Mouse (Mus musculus) gastrocnemius, adult 18-20 months (tissue): ENCODE data around the gene Zbtb20. TPM values are rescaled to one million over a fixed set of nuclear protein-coding genes. Genes with fewer than 3 reads are reported as not detected.
A peak's percentile ranks its signal among the peaks of the same experiment; 100 is the strongest.
"Not testable (repeated sequence)": the region's sequence is repeated elsewhere in the genome, so short reads cannot be mapped to it uniquely, and the experiment has no call there.

Experiments used
- DNase-seq: peaks from one replicate; pipeline ENCODE4 v3.0.0; 2021; ENCODE audit warnings: low spot score
- total RNA-seq, 2 experiments: library from RNA; stranded (reverse); gene quantifications; 2 replicates each; pipeline ENCODE4 v1.2.3; 2021

The Zbtb20 gene
- total RNA-seq, 2 experiments from 2014 or later: 75.4 to 79.3 TPM

- peak; percentile 45 for DNase-seq
Observed at GRCm38 (mm10) chr16:42910016-42910415, 34.3 kb downstream of the Zbtb20 start.

- DNase-seq: peak; percentile 71
Observed at GRCm38 (mm10) chr16:42910716-42911115, 35.0 kb downstream of the Zbtb20 start.

DNA sequence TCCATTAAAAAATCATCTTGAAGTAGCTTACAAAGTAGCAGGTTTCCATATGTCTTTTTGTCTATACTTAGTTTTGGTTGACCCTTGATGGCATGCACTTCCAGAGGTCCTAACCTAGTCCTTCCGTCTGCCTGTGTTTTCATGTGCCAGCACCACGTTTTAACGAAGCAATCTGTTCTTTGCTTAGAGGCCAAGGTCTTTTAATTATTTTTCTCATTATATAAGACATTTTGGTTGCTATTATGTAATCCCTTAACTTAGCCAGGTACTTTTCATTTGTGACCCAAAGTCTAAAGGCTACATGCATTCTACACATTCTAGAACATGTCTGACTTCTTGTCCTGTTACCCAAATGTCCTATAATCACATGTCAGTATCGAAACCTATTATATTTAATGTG is 35.6 kb downstream of the Zbtb20 start:
- no peak for DNase-seq

DNA sequence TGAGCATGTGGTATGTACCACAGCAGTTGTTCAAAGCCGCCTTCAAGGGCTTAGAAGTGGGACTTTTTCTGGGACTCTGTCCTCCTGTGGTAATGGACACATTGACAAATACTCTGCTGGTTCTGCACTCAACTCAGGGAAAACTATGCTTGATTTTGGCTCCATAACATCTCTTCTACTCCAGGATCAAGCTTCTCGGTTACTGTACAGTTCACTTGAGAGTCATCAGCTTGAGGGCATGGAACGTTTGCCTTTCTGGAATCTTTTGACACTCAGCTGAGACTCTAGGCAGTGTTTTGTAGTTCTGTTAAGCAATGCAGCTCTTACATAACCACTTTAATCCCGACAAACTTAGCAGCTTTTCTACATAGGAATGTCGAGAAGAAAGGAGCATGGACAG is 36.1 kb downstream of the Zbtb20 start:
- peak; percentile 32 for DNase-seq

DNA sequence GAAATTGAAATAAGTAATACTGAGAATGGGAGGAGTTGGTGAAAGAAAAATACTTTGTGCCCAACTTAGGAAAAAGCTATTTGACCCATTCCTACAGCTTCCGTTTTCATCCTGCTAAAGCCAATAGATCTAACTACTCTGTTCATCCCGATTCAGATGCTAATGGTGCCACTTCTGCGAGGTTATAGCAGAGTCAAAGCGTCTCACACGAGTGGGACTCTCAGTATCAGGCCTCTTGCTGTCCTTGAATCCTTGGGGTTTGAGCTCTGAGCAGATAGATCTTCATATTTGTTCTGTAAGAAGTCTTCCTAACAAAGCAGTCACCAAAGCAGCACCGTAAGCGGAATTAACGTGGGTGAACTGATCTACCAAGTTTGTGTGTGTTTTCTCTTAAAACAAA is 37.6 kb downstream of the Zbtb20 start:
- DNase-seq: no peak

GRCm38 (mm10) chr16:42914457-42915085 is 38.9 kb downstream of the Zbtb20 start:
- DNase-seq: peak; percentile 70

GRCm38 (mm10) chr16:42919992-42920760 is 44.5 kb downstream of the Zbtb20 start:
- no peak for DNase-seq

GRCm38 (mm10) chr16:42921436-42921835 is 45.8 kb downstream of the Zbtb20 start:
- no peak for DNase-seq

DNA sequence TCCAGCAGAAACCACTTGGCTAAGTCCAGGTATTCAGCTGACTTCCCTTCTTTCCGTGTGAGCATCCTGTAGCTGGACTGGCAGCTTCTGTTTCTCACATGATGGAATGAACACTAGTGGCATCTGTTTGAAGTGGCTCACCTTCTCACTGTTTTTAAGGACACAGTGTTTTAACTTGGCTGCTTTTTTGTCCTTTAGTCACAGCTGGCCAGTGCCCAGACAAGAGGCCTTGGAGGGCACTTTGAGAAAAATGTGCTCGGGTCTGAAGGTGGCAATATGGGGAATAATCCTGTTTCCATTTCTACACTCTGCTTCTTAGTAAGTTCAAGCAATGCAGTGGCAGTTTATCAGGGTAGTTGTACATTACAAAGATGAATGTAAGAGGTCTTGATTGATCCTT is 62.5 kb downstream of the Zbtb20 start:
- DNase-seq: no peak

- no peak for DNase-seq
Observed at GRCm38 (mm10) chr16:42947016-42947415, 71.3 kb downstream of the Zbtb20 start.

GRCm38 (mm10) chr16:42955401-42955800 is 79.7 kb downstream of the Zbtb20 start:
- not testable (repeated sequence) for DNase-seq

- no peak for DNase-seq
Observed at GRCm38 (mm10) chr16:42972872-42973271, 97.2 kb downstream of the Zbtb20 start.

- no peak for DNase-seq
Observed at GRCm38 (mm10) chr16:42998896-42999295, 123.2 kb downstream of the Zbtb20 start.

DNA sequence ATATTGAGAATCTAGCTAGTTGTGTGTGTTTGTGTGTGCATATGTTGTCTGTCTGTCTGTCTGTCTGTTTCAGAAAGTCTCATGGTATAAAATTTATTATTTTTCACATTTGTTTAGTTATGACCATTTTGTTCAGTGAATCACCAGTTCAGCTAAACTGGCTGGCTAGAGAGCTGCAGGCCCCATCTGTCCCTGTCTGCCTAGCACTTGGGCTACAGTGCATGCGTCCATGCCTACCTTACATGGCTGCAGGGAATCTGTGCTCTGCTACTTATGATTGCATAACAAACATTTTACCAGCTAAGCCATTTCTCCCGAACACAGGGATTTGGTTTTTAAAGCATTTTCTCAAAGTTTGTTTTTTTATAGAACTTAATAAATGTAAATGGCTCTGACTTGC is 150.7 kb downstream of the Zbtb20 start:
- DNase-seq: no peak

DNA sequence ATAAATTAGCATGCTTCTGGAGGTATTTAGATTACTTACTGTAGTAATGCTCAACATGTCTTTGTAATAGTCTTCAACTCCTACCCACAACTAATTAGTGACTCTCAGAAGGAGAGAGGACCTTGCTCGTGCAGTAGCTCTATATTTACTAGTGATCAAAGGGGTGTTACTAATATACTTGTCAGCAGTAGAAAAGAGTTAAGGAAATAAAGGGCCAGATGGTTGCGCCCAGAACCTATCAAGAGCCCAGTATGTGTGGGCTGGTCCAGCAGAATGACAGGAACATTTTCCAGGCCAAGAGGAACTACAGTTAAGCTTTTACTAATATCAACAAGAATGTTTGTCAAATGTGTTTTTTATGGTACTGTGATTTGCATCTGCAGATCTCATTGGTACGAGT is 153.6 kb downstream of the Zbtb20 start:
- DNase-seq: no peak

DNA sequence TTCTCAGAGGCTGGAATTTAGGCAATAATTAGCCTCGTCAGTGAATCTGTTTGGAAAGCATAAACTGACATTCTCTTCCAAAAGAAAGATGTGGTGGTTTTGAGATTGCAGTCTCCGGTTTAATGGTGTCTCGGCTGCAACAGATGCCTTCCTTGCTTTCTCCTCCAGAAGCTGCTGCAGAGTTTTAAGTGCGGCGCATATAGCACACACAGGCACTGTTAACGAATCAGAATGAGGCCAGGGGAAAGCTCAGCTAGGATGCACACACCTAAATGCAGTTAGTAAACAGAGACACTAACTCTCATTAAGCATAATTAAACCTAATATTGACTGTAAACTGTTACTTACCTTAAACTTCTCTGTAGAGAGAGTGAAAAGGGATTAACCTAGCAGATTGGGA is 160.0 kb downstream of the Zbtb20 start:
- no peak for DNase-seq

- DNase-seq: no peak
Observed at GRCm38 (mm10) chr16:43036510-43036909, 160.8 kb downstream of the Zbtb20 start.

GRCm38 (mm10) chr16:43037320-43037719 is 161.6 kb downstream of the Zbtb20 start:
- DNase-seq: no peak

- no peak for DNase-seq
Observed at GRCm38 (mm10) chr16:43045611-43046010, 169.9 kb downstream of the Zbtb20 start.

- no peak for DNase-seq
Observed at GRCm38 (mm10) chr16:43046686-43047085, 171.0 kb downstream of the Zbtb20 start.

DNA sequence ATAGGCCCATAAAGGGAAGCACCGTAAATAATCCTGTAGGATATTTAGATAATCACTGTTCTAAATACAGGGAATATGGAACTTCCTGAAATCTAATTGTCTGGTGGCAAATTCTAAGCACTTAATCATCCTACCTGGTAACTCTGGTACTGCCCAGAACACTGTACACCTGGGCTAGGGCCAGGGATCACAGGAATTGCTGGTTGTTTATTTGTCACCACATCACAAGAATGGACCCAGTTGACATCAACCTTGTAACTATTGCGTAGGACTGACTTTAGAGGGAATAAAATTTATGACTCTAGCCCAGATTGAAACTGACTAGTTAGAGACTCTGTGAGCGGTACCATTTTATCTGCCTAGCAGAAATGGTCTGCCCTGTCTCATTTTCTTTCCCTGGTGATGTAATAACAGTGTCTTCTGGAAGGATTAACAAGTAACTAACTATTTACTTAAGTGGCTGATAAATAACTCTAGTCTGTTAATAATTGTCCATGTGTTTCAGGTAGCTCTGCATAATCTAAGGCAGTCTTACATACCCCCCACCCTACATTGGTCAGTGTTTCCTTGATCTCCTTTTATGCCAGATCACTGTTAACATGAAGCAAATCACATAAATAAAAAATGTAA is 194.1 kb downstream of the Zbtb20 start:
- no peak for DNase-seq

DNA sequence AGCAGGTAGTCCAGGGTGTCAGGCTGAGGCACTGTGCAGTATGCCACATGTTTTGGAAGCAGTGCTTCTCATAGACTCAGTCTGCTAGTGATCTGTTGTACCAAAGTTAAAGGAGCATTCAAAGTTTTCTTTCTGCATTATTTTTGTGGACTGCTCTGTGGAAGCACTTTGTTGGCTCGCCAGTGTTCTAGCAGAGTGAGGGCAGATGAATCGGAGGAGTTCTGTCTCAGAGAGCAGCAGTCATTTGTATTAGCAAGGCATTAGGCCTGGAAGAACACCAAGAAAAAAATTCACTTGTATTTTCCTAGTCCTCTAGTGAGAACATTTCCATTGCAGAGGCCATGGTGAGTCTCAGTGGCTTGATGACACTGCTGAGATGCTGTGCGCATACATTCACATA is 196.2 kb downstream of the Zbtb20 start:
- no peak for DNase-seq
